Mouse (Mus musculus) embryonic fibroblast, embryonic 13.5 days (primary cell): ENCODE results near the gene Prss34. TPM values are rescaled to one million over a fixed set of nuclear protein-coding genes. Genes with fewer than 3 reads are reported as not detected.

Experiments used
- H3K27ac ChIP-seq: 2 replicates; pipeline ENCODE4 v1.5.1; 2012; ENCODE audit warnings: low read length, control low read depth, inconsistent platforms; ENCODE audit not compliant: insufficient read depth
- H3K4me1 ChIP-seq: 2 replicates; pipeline ENCODE4 v1.6.1; 2011; ENCODE audit warnings: low read length; ENCODE audit not compliant: control insufficient read depth, insufficient read depth
- H3K4me3 ChIP-seq: 2 replicates; pipeline ENCODE4 v1.5.1; 2011; ENCODE audit warnings: mild to moderate bottlenecking, control low read depth, low read length; ENCODE audit not compliant: insufficient read depth
- CTCF ChIP-seq: IDR thresholded peaks from 2 replicates; pipeline ENCODE4 v1.5.1; 2011; ENCODE audit warnings: mild to moderate bottlenecking, control low read depth, low read length, moderate library complexity, borderline replicate concordance; ENCODE audit not compliant: insufficient read depth
- POLR2A ChIP-seq: IDR thresholded peaks from 2 replicates; pipeline ENCODE4 v1.6.1; 2011; ENCODE audit warnings: low read depth, mild to moderate bottlenecking, control low read depth, low read length, moderate library complexity
- polyA plus RNA-seq: library from polyadenylated mRNA; stranded (reverse); fragments of >200 nt; gene quantifications from 2 replicates; pipeline ENCODE4 v1.2.4, GENCODE M21; 2011; ENCODE audit warnings: low read depth; ENCODE audit not compliant: missing spikeins, insufficient read length

Prss34 gene
- polyA plus RNA-seq = not detected in 2 replicates

- no peak within 1 kb of the TSS for H3K27ac ChIP-seq
- no peak for TF ChIP-seq POLR2A
- TF ChIP-seq CTCF = no peak
- no peaks in the 10 kb centered on the region for H3K4me1 ChIP-seq
- H3K4me3 ChIP-seq = no peak within 1 kb of the TSS
Measured at GRCm38 (mm10) chr17:25298094-25298493, at the start of gene Prss34. Gene Prss34, plus strand, starts transcription at chr17:25298394.

GRCm38 (mm10) chr17:25250181-25250835 is 47.9 kb upstream of the Prss34 start:
- TF ChIP-seq CTCF (no peak), POLR2A (no peak)
- Histone ChIP-seq H3K27ac (no peak overlapping the region), H3K4me1 (no peaks in the 10 kb centered on the region), H3K4me3 (no peak overlapping the region)

DNA sequence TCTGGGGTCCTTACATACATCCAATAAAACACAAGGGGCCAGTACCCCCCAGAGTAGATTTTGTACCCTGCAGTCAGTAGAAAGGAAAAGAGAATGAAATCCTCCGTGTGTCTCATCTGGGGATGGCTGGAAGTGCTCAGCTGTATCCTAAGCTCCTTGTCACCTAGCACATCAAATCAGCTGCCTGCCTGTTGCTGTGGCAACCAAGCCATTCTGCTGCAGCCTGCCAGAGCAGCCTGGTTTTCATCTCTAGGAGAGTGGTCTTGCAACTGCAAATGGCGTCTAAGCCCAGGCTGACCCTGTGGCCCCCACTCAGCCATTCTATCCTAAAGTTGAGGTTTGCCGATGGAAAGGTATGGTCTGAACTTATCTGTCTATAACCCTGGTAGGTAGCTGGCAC is 45.6 kb upstream of the Prss34 start:
- TF ChIP-seq POLR2A (no peak), CTCF (no peak)
- H3K4me1 ChIP-seq = no peaks in the 10 kb centered on the region
- no peak overlapping the region for H3K4me3 ChIP-seq
- H3K27ac ChIP-seq = no peak overlapping the region

DNA sequence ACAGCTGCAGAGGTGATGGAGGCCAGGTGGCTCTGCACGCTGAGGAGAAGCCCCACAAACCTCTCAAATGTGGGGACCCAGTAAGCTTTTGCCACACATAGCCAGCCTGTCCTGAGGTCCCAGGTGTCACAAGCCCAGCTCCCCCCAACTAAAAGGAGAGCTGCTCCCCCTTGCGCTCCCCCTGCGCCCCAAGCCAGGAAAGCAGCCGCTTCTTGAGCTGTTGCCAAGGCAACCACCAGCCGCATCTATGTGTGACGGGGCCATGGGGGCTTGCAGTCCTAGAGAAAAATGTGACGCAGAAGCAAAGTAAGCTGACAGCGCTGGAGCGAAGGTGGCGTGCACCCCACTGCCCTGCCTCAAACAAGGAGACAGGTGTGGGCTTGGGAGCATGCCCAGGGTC is 44.4 kb upstream of the Prss34 start:
- Histone ChIP-seq H3K4me3 (no peak overlapping the region), H3K27ac (no peak overlapping the region), H3K4me1 (no peaks in the 10 kb centered on the region)
- no peak for TF ChIP-seq POLR2A
- no peak for TF ChIP-seq CTCF

DNA sequence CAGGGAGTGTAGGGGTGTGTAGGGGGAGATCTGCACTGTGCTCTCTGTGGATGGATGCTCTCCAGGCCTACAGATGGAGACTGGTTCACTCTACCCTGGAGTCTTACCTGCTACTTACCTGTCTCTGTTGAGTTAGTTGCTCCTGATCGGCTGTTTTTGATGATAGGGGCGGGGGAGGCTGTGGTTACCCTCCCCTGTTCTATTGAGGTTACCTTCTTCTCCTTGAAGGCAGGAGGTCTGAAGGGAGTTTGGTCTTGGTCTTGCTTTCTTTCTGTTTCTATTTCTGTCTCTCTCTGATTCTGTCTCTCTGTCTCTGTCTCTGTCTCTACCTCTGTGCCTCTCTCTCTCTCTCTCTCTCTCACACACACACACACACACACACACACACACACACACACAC is 43.1 kb upstream of the Prss34 start:
- H3K27ac ChIP-seq = no peak overlapping the region
- TF ChIP-seq CTCF (no peak), POLR2A (no peak)
- no peak overlapping the region for H3K4me3 ChIP-seq
- H3K4me1 ChIP-seq = no peaks in the 10 kb centered on the region

GRCm38 (mm10) chr17:25256140-25256754 is 41.9 kb upstream of the Prss34 start, which contains the start of gene Baiap3:
Gene Baiap3, minus strand, starts transcription at chr17:25256364.
- Histone ChIP-seq H3K27ac (no peak within 1 kb of the TSS), H3K4me1 (no peaks in the 10 kb centered on the region), H3K4me3 (no peak within 1 kb of the TSS)
- no peak for TF ChIP-seq POLR2A
- TF ChIP-seq CTCF = no peak

GRCm38 (mm10) chr17:25257804-25258261 is 40.4 kb upstream of the Prss34 start:
- no peak overlapping the region for H3K27ac ChIP-seq
- TF ChIP-seq POLR2A (no peak), CTCF (no peak)

DNA sequence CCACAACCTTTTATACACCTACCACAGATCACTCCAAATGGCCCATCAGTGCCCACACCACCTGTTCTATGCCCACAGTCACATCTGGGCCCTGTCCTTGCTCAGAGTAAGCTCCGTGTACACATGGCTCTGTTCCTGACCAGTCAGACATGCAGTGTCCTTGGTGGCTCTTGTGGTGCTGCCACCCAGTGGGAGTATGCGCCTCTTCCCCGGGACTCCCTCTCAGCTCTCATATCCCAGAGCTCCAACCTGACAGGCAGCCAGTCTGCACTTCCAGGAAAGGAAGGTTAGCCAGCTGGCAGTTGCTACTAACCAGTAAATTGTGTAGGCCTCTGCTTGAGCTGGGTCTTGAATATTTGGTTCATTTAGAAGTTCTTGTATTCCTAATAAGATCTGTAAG is 33.7 kb upstream of the Prss34 start:
- TF ChIP-seq CTCF (peak; percentile 21; the same call in 1 of the 2 replicates), POLR2A (no peak)
- Histone ChIP-seq H3K27ac (no peak overlapping the region), H3K4me1 (no peaks in the 10 kb centered on the region), H3K4me3 (no peak overlapping the region)

More at GRCm38 (mm10) chr17:25257804-25258261, 40.4 kb upstream of the Prss34 start:
- Histone ChIP-seq H3K4me1 (no peaks in the 10 kb centered on the region), H3K4me3 (no peak overlapping the region)

GRCm38 (mm10) chr17:25270795-25271335 is 27.3 kb upstream of the Prss34 start:
- Histone ChIP-seq H3K4me3 (peak overlapping the region; percentile 16; the same call in 1 of the 2 replicates), H3K4me1 (0 out of 2 replicates have a peak, but pooled peaks cover 9% of the 10 kb centered on the region), H3K27ac (no peak overlapping the region; the same call in 1 of the 2 replicates)
- TF ChIP-seq CTCF (no peak), POLR2A (no peak)
